Mouse (Mus musculus) heart, embryonic 11.5 days (tissue): Measurements from ENCODE around the gene Lpo. TPM values are rescaled to one million over a fixed set of nuclear protein-coding genes. Genes with fewer than 3 reads are reported as not detected.
A peak's percentile ranks its signal among the peaks of the same experiment; 100 is the strongest.

ENCODE experiments used
- ATAC-seq: fragments of 200-750 bp; cut with Nextera tagmentation; replicated peaks from 2 replicates; pipeline ENCODE4 v1.8.0; 2017; ENCODE audit warnings: moderate library complexity; ENCODE audit not compliant: insufficient number of reproducible peaks, low FRiP score, low TSS enrichment
- H3K27ac ChIP-seq: fragments of 300-500 bp; sonication (generic); 2 replicates; pipeline ENCODE4 v1.5.1; 2014; ENCODE audit warnings: mild to moderate bottlenecking, low read depth, low read length
- H3K27me3 ChIP-seq: fragments of 300-500 bp; sonication (generic); 2 replicates; pipeline ENCODE4 v1.6.1; 2014; ENCODE audit warnings: mild to moderate bottlenecking, low read length, mixed read lengths; ENCODE audit not compliant: control insufficient read depth, insufficient read depth
- H3K36me3 ChIP-seq: fragments of 300-500 bp; sonication (generic); 2 replicates; pipeline ENCODE4 v1.6.1; 2014; ENCODE audit warnings: mild to moderate bottlenecking, low read length, moderate library complexity, mixed read lengths; ENCODE audit not compliant: control insufficient read depth, insufficient read depth
- H3K4me1 ChIP-seq: fragments of 300-500 bp; sonication (generic); 2 replicates; pipeline ENCODE4 v1.6.1; 2014; ENCODE audit warnings: low read length; ENCODE audit not compliant: control insufficient read depth, insufficient read depth
- H3K4me2 ChIP-seq: fragments of 300-500 bp; sonication (generic); 2 replicates; pipeline ENCODE4 v1.6.1; 2014; ENCODE audit warnings: mild to moderate bottlenecking, moderate library complexity
- H3K4me3 ChIP-seq: fragments of 300-500 bp; sonication (generic); 2 replicates; pipeline ENCODE4 v1.5.1; 2014; ENCODE audit warnings: low read depth, low read length
- H3K9ac ChIP-seq: fragments of 300-500 bp; sonication (generic); 2 replicates; pipeline ENCODE4 v1.6.1; 2014; ENCODE audit warnings: mild to moderate bottlenecking, low read depth, low read length, moderate library complexity
- H3K9me3 ChIP-seq: fragments of 300-500 bp; sonication (generic); replicated peaks from 2 replicates; pipeline ENCODE4 v1.6.1; 2016; ENCODE audit warnings: low read length; ENCODE audit not compliant: control insufficient read depth
- WGBS: fragments of 180-500 bp; shearing (Covaris S2); extraction: QIAGEN DNeasy Blood & Tissue Kit; methylation state at CpG from one replicate; pipeline ENCODE4 v1.1.7; 2014; ENCODE audit not compliant: insufficient replicate concordance; 5-methylcytosine and 5-hydroxymethylcytosine counted together
- polyA plus RNA-seq: library from polyadenylated mRNA; unstranded; fragments of >200 nt; fragmentation: Nextera tagmentation; extraction: Ambion mirVana; gene quantifications from 2 replicates; pipeline ENCODE4 v1.2.1, GENCODE M21; 2014

The Lpo gene
- polyA plus RNA-seq, 1 experiment from 2014 or later: 0.34 TPM

DNA sequence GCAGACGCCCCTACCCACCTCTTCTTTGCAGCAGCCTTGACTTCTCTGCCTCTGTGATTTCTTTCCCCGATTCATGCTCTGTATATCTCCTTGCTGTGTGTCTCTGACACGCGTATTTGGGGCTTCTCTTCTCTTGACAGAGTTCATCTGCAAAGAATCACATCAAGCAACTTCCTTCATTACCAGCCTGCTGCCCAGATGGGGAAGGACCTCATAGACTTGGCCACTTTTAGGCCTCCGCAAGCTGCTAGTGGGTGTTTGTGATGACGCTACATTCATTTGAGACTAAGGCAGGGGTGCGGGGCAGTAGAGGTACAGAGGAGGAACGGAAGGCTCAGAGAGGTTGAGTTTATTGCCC is 25.5 kb upstream of the Lpo start:
- H3K27ac ChIP-seq: peak overlapping the region; percentile 35; the same call in 1 of the 2 replicates
- 39% methylated on average over 8 of the region's 8 CpGs for WGBS
- H3K4me2 ChIP-seq: peak overlapping the region; percentile 79
- peaks cover 4% of the 10 kb centered on the region; the same call in 1 of the 2 replicates for H3K4me1 ChIP-seq
- no peak for ATAC-seq
- peak overlapping the region; percentile 63 for H3K4me3 ChIP-seq
- H3K9me3 ChIP-seq: no peaks in the 10 kb centered on the region
- H3K36me3 ChIP-seq: no peaks in the 10 kb centered on the region
- no peaks in the 10 kb centered on the region for H3K27me3 ChIP-seq
- peak overlapping the region; percentile 74 for H3K9ac ChIP-seq

DNA sequence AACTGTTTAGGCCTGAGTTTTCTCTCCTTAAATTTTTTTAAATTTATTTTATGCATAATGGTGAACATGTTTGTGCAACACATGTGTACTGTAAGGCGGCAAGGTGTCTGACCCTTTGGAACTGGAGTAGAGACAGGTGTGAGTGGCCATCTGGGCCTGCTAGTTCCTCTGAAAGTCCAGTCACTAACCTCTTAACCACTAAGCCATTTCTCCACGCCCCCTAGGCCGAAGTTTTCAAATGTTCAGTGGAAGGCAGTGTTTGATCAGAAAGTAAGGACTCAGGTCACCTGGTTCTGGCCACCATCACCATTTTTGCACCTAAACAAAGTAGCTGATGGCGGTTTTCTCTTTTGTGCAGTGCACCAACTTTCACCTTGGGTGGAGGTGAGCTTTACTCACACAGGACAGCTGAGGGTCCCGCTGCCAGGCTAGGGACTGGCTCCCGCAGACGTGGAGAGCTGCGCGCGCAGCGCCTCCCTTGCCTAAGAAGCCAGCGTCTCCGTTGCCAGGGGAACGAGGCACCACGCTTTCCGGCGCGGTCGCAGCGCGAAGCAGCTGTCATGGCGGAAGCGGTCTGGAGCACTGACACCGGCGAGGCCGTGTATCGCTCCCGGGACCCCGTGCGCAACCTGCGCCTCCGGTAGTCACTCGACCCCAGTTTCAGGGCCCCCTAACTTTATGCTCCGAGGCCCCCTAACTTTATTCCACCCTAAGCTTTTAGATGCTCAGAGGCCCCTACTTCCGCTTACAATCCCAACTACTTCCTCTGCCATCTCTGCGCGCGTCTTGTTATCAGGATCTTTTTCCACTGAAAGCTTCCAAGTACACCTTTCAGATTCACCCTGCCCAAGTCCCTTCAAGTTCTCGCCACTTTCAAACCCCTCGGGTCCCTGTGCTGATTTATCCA is 24.9 kb upstream of the Lpo start, which contains the start of gene Mks1:
Mks1 (plus strand) TSS at position 526 of the 907 bp plus-strand sequence.
- Histone ChIP-seq H3K27ac (peak within 1 kb of the TSS; percentile 35; the same call in 1 of the 2 replicates), H3K4me2 (peak within 1 kb of the TSS; percentile 79), H3K36me3 (no peaks in the 10 kb centered on the region), H3K9me3 (no peaks in the 10 kb centered on the region), H3K4me1 (peaks cover 4% of the 10 kb centered on the region; the same call in 1 of the 2 replicates), H3K9ac (peak within 1 kb of the TSS; percentile 74), H3K27me3 (no peaks in the 10 kb centered on the region), H3K4me3 (peak within 1 kb of the TSS; percentile 63)
- ATAC-seq: peak; percentile 83; the same call in 1 of the 2 replicates
- 5% methylated on average over 40 of the region's 40 CpGs for WGBS

GRCm38 (mm10) chr11:87847884-87848283 is 19.8 kb upstream of the Lpo start:
- Histone ChIP-seq H3K27ac (no peak overlapping the region), H3K27me3 (no peaks in the 10 kb centered on the region), H3K4me1 (no peaks in the 10 kb centered on the region), H3K9ac (no peak overlapping the region), H3K4me3 (no peak overlapping the region), H3K36me3 (no peaks in the 10 kb centered on the region), H3K9me3 (no peaks in the 10 kb centered on the region), H3K4me2 (no peak overlapping the region)
- WGBS: 61% methylated on average over 6 of the region's 6 CpGs
- no peak for ATAC-seq

- no peaks in the 10 kb centered on the region for H3K36me3 ChIP-seq
- no peak overlapping the region for H3K4me2 ChIP-seq
- no peak overlapping the region for H3K4me3 ChIP-seq
- no peak overlapping the region for H3K27ac ChIP-seq
- H3K4me1 ChIP-seq: no peaks in the 10 kb centered on the region
- no peaks in the 10 kb centered on the region for H3K27me3 ChIP-seq
- ATAC-seq: no peak
- WGBS: 82% methylated on average over 12 of the region's 12 CpGs
- H3K9ac ChIP-seq: no peak overlapping the region
- H3K9me3 ChIP-seq: no peaks in the 10 kb centered on the region
Observed at GRCm38 (mm10) chr11:87846968-87847600, 19.0 kb upstream of the Lpo start.

GRCm38 (mm10) chr11:87841436-87841835 is 13.3 kb upstream of the Lpo start:
- H3K4me1 ChIP-seq: peaks cover 10% of the 10 kb centered on the region; the same call in 1 of the 2 replicates
- no peaks in the 10 kb centered on the region for H3K36me3 ChIP-seq
- H3K4me3 ChIP-seq: no peak overlapping the region
- no peak overlapping the region for H3K4me2 ChIP-seq
- no peaks in the 10 kb centered on the region for H3K9me3 ChIP-seq
- ATAC-seq: no peak
- H3K27ac ChIP-seq: no peak overlapping the region
- 76% methylated on average over 3 of the region's 3 CpGs for WGBS
- no peaks in the 10 kb centered on the region for H3K27me3 ChIP-seq
- no peak overlapping the region for H3K9ac ChIP-seq

DNA sequence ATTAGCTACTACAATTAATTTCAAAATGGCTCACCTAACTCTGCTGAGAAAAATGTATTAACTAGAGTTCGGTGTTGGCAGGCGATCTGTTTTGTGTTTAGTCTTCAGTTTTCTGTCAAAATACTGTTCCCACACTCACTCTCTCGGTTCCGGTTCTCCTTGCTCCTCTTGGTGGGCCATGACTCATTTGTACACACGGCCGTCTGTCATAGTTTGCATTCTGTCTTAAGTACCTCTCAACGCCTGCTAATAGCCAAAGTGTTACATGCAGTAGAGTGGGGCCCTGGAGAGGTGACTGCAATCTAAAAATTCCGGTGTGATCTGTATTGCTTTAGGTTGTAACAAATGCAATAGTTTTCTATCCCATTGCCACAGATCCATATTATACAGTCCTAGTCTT is 12.6 kb upstream of the Lpo start:
- Histone ChIP-seq H3K9me3 (no peaks in the 10 kb centered on the region), H3K36me3 (no peaks in the 10 kb centered on the region), H3K4me3 (no peak overlapping the region), H3K27ac (no peak overlapping the region), H3K4me2 (peak overlapping the region; percentile 27; the same call in 1 of the 2 replicates), H3K4me1 (peaks cover 10% of the 10 kb centered on the region; the same call in 1 of the 2 replicates), H3K27me3 (no peaks in the 10 kb centered on the region), H3K9ac (no peak overlapping the region)
- no peak for ATAC-seq
- 45% methylated on average over 8 of the region's 8 CpGs for WGBS

DNA sequence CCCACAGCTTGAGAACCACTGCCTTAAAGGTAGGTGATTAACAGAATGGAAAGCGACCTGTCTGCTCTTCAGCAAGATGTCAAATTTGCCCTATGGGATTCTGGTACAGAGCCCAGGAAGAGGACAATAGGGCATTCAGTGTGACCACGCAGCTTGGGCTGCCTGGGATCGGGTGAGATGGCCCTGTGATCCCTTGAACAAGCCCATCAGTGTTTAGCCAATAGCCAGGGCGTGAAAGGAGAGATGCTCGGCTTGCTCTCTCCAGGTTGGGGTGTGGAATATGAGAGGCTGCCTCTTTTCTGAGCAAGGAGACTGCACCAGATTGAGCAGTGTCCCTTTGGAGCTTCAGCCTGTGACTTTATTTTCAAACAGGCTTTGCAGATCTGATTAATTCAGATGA is 6.6 kb downstream of the Lpo start:
- Histone ChIP-seq H3K9me3 (no peaks in the 10 kb centered on the region), H3K36me3 (no peaks in the 10 kb centered on the region), H3K27me3 (peaks cover 21% of the 10 kb centered on the region), H3K27ac (no peak overlapping the region), H3K9ac (no peak overlapping the region), H3K4me1 (0 out of 2 replicates have a peak, but pooled peaks cover 3% of the 10 kb centered on the region), H3K4me2 (no peak overlapping the region), H3K4me3 (no peak overlapping the region)
- WGBS: 59% methylated on average over 5 of the region's 5 CpGs
- ATAC-seq: no peak

GRCm38 (mm10) chr11:87817443-87817773 is 10.7 kb downstream of the Lpo start:
- Histone ChIP-seq H3K4me1 (0 out of 2 replicates have a peak, but pooled peaks cover 3% of the 10 kb centered on the region), H3K4me2 (peak overlapping the region; percentile 76), H3K9ac (peak overlapping the region; percentile 40; the same call in 1 of the 2 replicates), H3K27ac (no peak overlapping the region), H3K9me3 (no peaks in the 10 kb centered on the region), H3K27me3 (peaks cover 21% of the 10 kb centered on the region), H3K36me3 (no peaks in the 10 kb centered on the region), H3K4me3 (peak overlapping the region; percentile 44)
- no peak for ATAC-seq
- WGBS: 23% methylated on average over 4 of the region's 4 CpGs
